Mouse (Mus musculus) common myeloid progenitor, adult 5-6 weeks (primary cell): Measurements from ENCODE around the gene Atp6v1a. TPM values are rescaled to one million over a fixed set of nuclear protein-coding genes. Genes with fewer than 3 reads are reported as not detected.

ENCODE experiments used
- ATAC-seq: replicated peaks from 2 replicates; pipeline ENCODE4 v1.8.0; 2016; ENCODE audit warnings: low read depth, mild to moderate bottlenecking, moderate TSS enrichment, inconsistent platforms; ENCODE audit not compliant: poor library complexity, severe bottlenecking
- total RNA-seq: library from RNA; stranded (forward); fragments of 200-1000, 187-1606 nt; gene quantifications from 2 replicates; pipeline ENCODE4 v1.2.3, GENCODE M21; 2017

The Atp6v1a gene
- total RNA-seq, 1 experiment from 2014 or later = 62.3 TPM

DNA sequence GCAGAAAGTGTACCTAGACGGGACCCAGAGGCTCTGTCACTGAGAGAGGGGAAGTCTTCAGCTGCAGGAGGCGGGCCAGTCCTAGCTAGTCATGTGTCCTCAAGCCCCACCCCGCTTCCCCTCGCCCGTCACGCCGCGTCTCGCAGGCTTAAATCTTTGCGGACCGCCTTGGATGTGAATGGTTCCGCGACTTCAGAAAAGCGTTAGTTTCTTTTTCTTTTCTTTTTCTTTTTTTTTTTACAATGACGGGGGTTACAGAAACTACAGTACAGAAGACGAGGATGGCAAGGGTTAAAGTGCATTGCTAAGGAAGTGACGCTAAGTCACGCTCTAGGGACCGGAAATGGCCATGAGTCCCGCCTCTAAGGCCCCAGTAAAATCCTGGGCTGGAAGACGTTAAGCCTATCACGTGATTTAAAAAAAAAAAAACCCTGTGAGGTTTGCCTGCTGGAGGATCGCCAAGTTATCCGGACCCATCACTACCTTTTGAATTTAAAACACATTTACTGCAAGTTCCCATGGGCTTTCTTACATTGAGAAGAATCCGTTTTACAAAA is 448 bp downstream of the Atp6v1a start:
- peak; percentile 79 for ATAC-seq

DNA sequence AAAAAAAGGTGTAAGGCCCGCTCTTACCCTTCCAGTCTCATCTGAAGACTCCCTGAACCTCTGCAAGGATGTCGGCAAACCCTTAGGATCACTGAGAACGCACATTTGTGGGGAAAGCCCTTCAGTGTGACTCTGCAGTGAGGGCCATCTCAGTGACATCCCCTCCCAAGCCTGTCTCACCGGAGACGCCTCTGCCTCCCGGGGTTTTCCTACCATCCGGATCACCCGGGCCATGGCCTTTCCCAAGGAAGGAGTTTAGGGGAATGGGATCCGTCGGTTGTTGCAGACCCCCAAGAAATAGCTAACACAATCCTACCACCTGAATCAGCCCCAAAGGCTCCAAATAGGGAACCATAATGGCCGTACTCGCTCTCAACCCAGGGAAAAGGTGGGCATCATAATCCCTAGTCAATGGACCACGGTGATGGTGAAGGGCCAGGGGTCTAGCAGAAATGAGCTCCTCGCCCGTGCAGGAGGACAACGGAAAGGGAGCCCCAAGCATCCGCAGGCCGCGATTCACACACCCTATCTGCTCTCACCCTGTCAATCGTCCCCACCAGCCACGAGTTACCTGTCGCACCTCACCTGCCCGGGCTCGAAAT is 1.0 kb downstream of the Atp6v1a start:
- 0 out of 2 replicates have a peak, but pooled peaks have one; percentile 0 for ATAC-seq

- no peak for ATAC-seq
These were observed 2.9 kb downstream of the Atp6v1a start for GRCm38 (mm10) chr16:44136511-44137021.

- ATAC-seq = no peak
These were observed 6.3 kb downstream of the Atp6v1a start for GRCm38 (mm10) chr16:44133187-44133586.

GRCm38 (mm10) chr16:44132300-44132699 is 7.2 kb downstream of the Atp6v1a start:
- no peak for ATAC-seq

GRCm38 (mm10) chr16:44126437-44126836 is 13.1 kb downstream of the Atp6v1a start:
- peak; percentile 77 for ATAC-seq

- no peak for ATAC-seq
These were observed 14.1 kb downstream of the Atp6v1a start for GRCm38 (mm10) chr16:44125436-44125835.

DNA sequence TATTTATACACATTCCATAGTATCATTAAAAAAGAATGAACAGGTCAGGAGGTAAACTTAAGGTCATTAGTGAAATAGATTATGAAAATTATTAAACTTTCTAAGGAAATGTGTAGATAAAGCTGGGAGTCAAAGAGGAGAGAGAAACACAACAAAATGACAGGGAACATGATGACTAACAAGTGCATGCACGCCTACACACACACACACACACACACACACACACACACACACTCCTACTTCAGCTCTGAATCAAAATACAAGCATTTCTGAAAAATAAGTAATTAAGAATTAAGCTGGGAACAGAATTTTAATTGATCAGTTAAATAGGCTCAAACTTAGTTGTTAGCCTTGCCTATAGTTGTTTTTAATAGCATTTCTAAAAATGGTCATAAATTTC is 14.8 kb downstream of the Atp6v1a start:
- no peak for ATAC-seq

GRCm38 (mm10) chr16:44123786-44124185 is 15.7 kb downstream of the Atp6v1a start:
- no peak for ATAC-seq

- no peak for ATAC-seq
These were observed 16.4 kb downstream of the Atp6v1a start for GRCm38 (mm10) chr16:44122982-44123725.

GRCm38 (mm10) chr16:44122574-44122973 is 16.9 kb downstream of the Atp6v1a start:
- ATAC-seq = no peak

DNA sequence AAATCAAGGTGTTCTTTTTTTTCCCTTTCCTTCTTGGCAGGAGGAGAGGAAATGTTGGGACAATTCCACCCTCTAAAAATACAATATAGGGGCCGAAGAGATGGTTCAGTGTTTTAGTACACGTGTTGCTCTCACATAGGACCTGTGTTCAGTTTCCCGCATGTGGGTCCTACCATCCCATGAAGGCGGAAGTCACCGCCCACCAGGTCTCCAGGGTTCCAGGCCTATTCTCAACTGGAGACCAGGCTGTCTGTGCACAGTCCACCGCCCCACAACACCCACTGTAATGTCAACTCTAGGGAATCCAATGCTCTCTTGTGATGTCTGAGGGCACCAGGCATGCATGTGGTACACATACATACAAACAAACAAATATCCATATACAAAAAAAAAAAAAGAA is 17.4 kb downstream of the Atp6v1a start:
- ATAC-seq = no peak

GRCm38 (mm10) chr16:44119753-44120501 is 19.6 kb downstream of the Atp6v1a start:
- ATAC-seq = no peak

GRCm38 (mm10) chr16:44109002-44109401 is 30.5 kb downstream of the Atp6v1a start:
- no peak for ATAC-seq

DNA sequence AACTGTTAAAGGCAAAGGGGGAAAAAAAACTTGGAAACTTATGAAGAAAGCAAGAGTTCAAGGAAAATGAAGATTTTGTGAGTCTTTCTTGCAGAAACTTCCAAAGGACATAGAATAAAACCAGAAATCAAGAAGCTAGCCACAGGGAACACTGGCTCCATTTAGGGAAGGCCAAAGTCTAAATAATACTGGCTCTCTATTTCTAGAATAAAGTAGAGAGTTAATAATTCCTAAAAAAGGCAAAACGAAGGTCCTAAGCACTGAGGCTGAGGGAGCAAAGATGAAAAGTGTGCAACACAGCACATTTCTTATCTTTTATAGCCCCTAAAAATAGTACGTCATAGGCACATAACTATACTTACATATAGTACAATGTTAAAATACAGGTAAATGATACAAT is 34.3 kb downstream of the Atp6v1a start:
- no peak for ATAC-seq

DNA sequence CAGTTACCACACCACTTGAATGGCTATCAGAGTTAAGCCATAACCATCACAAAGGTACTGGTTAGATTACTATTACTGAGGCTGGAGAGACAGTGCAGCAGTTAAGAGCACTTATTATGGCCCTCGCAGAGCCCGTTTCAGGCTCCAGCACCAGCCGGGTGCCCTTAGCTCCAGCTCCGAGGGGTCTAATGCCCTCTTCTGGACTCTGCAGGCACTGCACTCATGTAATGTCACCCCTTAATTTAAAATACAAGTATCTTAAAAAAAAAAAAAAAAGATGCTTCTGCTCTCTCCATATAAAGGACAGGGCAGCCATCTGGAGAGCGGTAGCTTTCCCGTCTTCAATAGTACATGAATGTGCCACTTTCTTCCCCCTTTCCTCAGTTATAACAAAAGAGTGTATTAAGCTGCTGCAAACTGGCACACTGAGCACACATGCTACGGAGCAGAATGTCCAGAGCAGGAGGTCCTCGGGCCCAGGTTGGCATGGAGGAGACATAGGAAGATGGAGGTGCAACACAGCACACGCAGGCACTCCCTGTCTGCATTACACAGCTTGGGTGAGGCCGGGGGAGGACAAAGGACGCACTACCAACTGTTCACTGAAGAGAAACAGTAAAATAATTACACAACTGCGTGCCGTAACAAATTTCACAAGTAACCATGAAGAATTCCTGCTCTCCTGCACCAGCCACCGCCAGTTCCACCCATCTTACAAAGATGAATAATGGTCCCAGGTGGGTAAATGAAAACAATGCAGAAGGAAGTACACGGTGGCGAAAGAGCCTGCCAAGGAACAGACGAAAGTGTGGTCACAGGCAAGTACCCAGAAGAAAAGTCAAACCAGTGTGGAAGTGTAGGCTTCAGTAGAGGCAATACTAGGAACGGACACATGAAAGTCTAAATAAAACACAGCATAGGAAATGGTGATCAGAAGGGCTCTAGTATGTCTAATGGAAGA is 35.4 kb downstream of the Atp6v1a start:
- 0 out of 2 replicates have a peak, but pooled peaks have one; percentile 36 for ATAC-seq

DNA sequence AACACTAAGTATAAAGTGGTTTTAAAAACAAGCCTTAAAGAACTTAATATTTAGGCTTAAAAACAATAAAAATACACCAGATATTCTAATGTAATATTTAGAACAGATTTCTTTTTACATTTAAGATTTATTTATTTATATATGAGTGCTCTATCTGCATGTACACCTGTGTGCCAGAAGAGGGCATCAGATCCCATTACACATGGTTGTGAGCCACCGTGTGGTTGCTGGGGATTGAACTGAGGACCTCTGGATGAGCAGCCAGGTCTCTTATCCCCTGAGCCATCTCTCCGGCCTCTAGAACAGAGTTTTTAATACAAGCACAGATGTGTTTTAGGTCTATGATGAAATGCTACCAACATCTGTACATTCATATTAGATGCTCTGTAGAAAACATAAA is 36.6 kb downstream of the Atp6v1a start:
- no peak for ATAC-seq

DNA sequence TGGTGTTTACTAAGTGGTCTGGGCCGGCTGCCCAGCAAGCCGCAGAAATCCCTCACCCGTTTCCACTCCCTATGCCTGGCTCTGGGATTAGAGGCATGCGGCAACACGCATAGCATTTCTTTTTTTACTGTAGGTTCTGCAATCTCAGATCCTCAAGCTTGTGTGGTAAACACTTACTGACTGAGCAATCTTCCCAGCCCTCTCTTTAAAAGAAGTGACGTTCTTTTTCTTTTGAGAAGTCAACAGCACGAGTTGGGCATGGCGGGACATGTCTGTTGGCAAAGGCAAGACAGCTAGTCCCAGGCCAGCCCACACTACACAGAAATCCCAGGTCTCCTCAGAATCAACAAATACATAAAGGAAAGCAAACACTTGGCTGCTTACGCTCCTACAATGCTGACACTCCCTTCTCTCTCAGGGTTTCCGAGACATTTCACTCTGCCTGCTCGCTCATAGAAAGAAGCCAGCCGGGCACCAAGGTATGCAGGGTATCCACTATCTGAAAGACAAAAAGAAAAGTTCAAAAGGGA is 38.3 kb downstream of the Atp6v1a start:
- no peak for ATAC-seq

- ATAC-seq = no peak
These were observed 40.1 kb downstream of the Atp6v1a start for GRCm38 (mm10) chr16:44099377-44099776.
